Mouse (Mus musculus): ENCODE data around the gene Adamts2. TPM values are rescaled to one million over a fixed set of nuclear protein-coding genes. Genes with fewer than 3 reads are reported as not detected.

The Adamts2 gene
- polyA plus RNA-seq, 1 experiment: 2.6 TPM

- Histone ChIP-seq H3K27me3 (ENCODE audit: control insufficient read depth, insufficient read depth, low read length) (no peaks in the 10 kb centered on the region), H3K27ac (ENCODE audit: insufficient read depth, low read depth, low read length) (no peak overlapping the region), H3K4me3 (ENCODE audit: low read depth, low read length) (no peak overlapping the region), H3K36me3 (ENCODE audit: control insufficient read depth, insufficient read depth, low read length) (no peaks in the 10 kb centered on the region), H3K4me1 (ENCODE audit: control insufficient read depth, insufficient read depth, insufficient read length, low read length) (peaks cover 4% of the 10 kb centered on the region)
- no peak for TF ChIP-seq POLR2A (IDR thresholded peaks at IDR 0.05; ENCODE audit: low read depth, low read length)
- TF ChIP-seq CTCF (IDR thresholded peaks at IDR 0.05; ENCODE audit: extremely low read depth, insufficient read length, insufficient replicate concordance, low read depth, low read length): no peak
- 92% methylated on average over 11 of the region's 11 CpGs for WGBS
Measured at GRCm38 (mm10) chr11:50637026-50637425, 35.1 kb downstream of the Adamts2 start.

- no peaks in the 10 kb centered on the region for H3K4me1 ChIP-seq (ENCODE audit: control insufficient read depth, insufficient read depth, insufficient read length, low read length)
- TF ChIP-seq CTCF (IDR thresholded peaks at IDR 0.05; ENCODE audit: extremely low read depth, insufficient read length, insufficient replicate concordance, low read depth, low read length) (no peak), POLR2A (IDR thresholded peaks at IDR 0.05; ENCODE audit: low read depth, low read length) (no peak)
- H3K27ac ChIP-seq (ENCODE audit: insufficient read depth, low read depth, low read length): no peak overlapping the region
- H3K36me3 ChIP-seq (ENCODE audit: control insufficient read depth, insufficient read depth, low read length): no peaks in the 10 kb centered on the region
- H3K4me3 ChIP-seq (ENCODE audit: low read depth, low read length): no peak overlapping the region
- 87% methylated on average over 13 of the region's 13 CpGs for WGBS
- H3K27me3 ChIP-seq (ENCODE audit: control insufficient read depth, insufficient read depth, low read length): no peaks in the 10 kb centered on the region
Measured at GRCm38 (mm10) chr11:50638197-50638867, 36.4 kb downstream of the Adamts2 start.

GRCm38 (mm10) chr11:50638868-50639220 lies 37.0 kb downstream of the Adamts2 start:
- no peaks in the 10 kb centered on the region for H3K36me3 ChIP-seq (ENCODE audit: control insufficient read depth, insufficient read depth, low read length)
- H3K27me3 ChIP-seq (ENCODE audit: control insufficient read depth, insufficient read depth, low read length): no peaks in the 10 kb centered on the region
- no peak overlapping the region for H3K4me3 ChIP-seq (ENCODE audit: low read depth, low read length)
- TF ChIP-seq CTCF (IDR thresholded peaks at IDR 0.05; ENCODE audit: extremely low read depth, insufficient read length, insufficient replicate concordance, low read depth, low read length): no peak
- H3K4me1 ChIP-seq (ENCODE audit: control insufficient read depth, insufficient read depth, insufficient read length, low read length): no peaks in the 10 kb centered on the region
- WGBS: 83% methylated on average over 3 of the region's 3 CpGs
- no peak overlapping the region for H3K27ac ChIP-seq (ENCODE audit: insufficient read depth, low read depth, low read length)

GRCm38 (mm10) chr11:50642583-50642982 lies 40.7 kb downstream of the Adamts2 start:
- no peaks in the 10 kb centered on the region for H3K4me1 ChIP-seq (ENCODE audit: control insufficient read depth, insufficient read depth, insufficient read length, low read length)
- H3K4me3 ChIP-seq (ENCODE audit: low read depth, low read length): no peak overlapping the region
- no peaks in the 10 kb centered on the region for H3K27me3 ChIP-seq (ENCODE audit: control insufficient read depth, insufficient read depth, low read length)
- 15% methylated on average over 3 of the region's 3 CpGs for WGBS
- TF ChIP-seq CTCF (IDR thresholded peaks at IDR 0.05; ENCODE audit: extremely low read depth, insufficient read length, insufficient replicate concordance, low read depth, low read length) (no peak), POLR2A (IDR thresholded peaks at IDR 0.05; ENCODE audit: low read depth, low read length) (no peak)
- no peaks in the 10 kb centered on the region for H3K36me3 ChIP-seq (ENCODE audit: control insufficient read depth, insufficient read depth, low read length)
- no peak overlapping the region for H3K27ac ChIP-seq (ENCODE audit: insufficient read depth, low read depth, low read length)

GRCm38 (mm10) chr11:50646148-50646547 lies 44.3 kb downstream of the Adamts2 start:
- TF ChIP-seq CTCF (IDR thresholded peaks at IDR 0.05; ENCODE audit: extremely low read depth, insufficient read length, insufficient replicate concordance, low read depth, low read length) (no peak), POLR2A (IDR thresholded peaks at IDR 0.05; ENCODE audit: low read depth, low read length) (no peak)
- no peaks in the 10 kb centered on the region for H3K4me1 ChIP-seq (ENCODE audit: control insufficient read depth, insufficient read depth, insufficient read length, low read length)
- 46% methylated on average over 4 of the region's 4 CpGs for WGBS
- H3K27me3 ChIP-seq (ENCODE audit: control insufficient read depth, insufficient read depth, low read length): no peaks in the 10 kb centered on the region
- no peaks in the 10 kb centered on the region for H3K36me3 ChIP-seq (ENCODE audit: control insufficient read depth, insufficient read depth, low read length)
- H3K27ac ChIP-seq (ENCODE audit: insufficient read depth, low read depth, low read length): no peak overlapping the region
- H3K4me3 ChIP-seq (ENCODE audit: low read depth, low read length): no peak overlapping the region

GRCm38 (mm10) chr11:50648143-50648807 lies 46.4 kb downstream of the Adamts2 start:
- 77% methylated on average over 4 of the region's 4 CpGs for whole genome bisulfite sequencing

GRCm38 (mm10) chr11:50650037-50650436 lies 48.2 kb downstream of the Adamts2 start:
- no peak overlapping the region for H3K4me3 ChIP-seq (ENCODE audit: low read depth, low read length)
- WGBS: 72% methylated on average over 2 of the region's 2 CpGs
- no peaks in the 10 kb centered on the region for H3K4me1 ChIP-seq (ENCODE audit: control insufficient read depth, insufficient read depth, insufficient read length, low read length)
- TF ChIP-seq CTCF (IDR thresholded peaks at IDR 0.05; ENCODE audit: extremely low read depth, insufficient read length, insufficient replicate concordance, low read depth, low read length) (no peak), POLR2A (IDR thresholded peaks at IDR 0.05; ENCODE audit: low read depth, low read length) (no peak)
- no peak overlapping the region for H3K27ac ChIP-seq (ENCODE audit: insufficient read depth, low read depth, low read length)
- H3K27me3 ChIP-seq (ENCODE audit: control insufficient read depth, insufficient read depth, low read length): no peaks in the 10 kb centered on the region
- H3K36me3 ChIP-seq (ENCODE audit: control insufficient read depth, insufficient read depth, low read length): no peaks in the 10 kb centered on the region

More at GRCm38 (mm10) chr11:50648143-50648807, 46.4 kb downstream of the Adamts2 start:
- Histone ChIP-seq H3K36me3 (ENCODE audit: control insufficient read depth, insufficient read depth, low read length) (no peaks in the 10 kb centered on the region), H3K4me1 (ENCODE audit: control insufficient read depth, insufficient read depth, insufficient read length, low read length) (no peaks in the 10 kb centered on the region), H3K4me3 (ENCODE audit: low read depth, low read length) (no peak overlapping the region), H3K27ac (ENCODE audit: insufficient read depth, low read depth, low read length) (no peak overlapping the region), H3K27me3 (ENCODE audit: control insufficient read depth, insufficient read depth, low read length) (no peaks in the 10 kb centered on the region)
- TF ChIP-seq POLR2A (IDR thresholded peaks at IDR 0.05; ENCODE audit: low read depth, low read length) (no peak), CTCF (IDR thresholded peaks at IDR 0.05; ENCODE audit: extremely low read depth, insufficient read length, insufficient replicate concordance, low read depth, low read length) (no peak)
